Mouse (Mus musculus) cortical plate, adult 2 months (tissue): ENCODE results near the gene Rfx7.

Experiments used
- CTCF ChIP-seq: fragments of 200-500 bp; IDR thresholded peaks from 2 replicates; pipeline ENCODE4 v1.5.1; 2011; ENCODE audit warnings: mild to moderate bottlenecking, control low read depth, low read length; ENCODE audit not compliant: insufficient read depth; ENCODE audit errors: extremely low read depth
- POLR2A ChIP-seq: fragments of 200-500 bp; IDR thresholded peaks from 2 replicates; pipeline ENCODE4 v1.6.1; 2011; ENCODE audit warnings: mild to moderate bottlenecking, low read length, control low read depth; ENCODE audit not compliant: insufficient read depth; ENCODE audit errors: extremely low read depth

GRCm38 (mm10) chr9:72535394-72535793, 3.4 kb downstream of the Rfx7 start:
- TF ChIP-seq CTCF (no peak), POLR2A (no peak)
